Mouse (Mus musculus) hematopoietic multipotent progenitor cell, adult 10-12 weeks (in vitro differentiated cells): ENCODE results near the gene Fcer2a. TPM values are rescaled to one million over a fixed set of nuclear protein-coding genes. Genes with fewer than 3 reads are reported as not detected.

ENCODE experiments used
- polyA plus RNA-seq: library from polyadenylated mRNA; stranded (reverse); fragments of >175 nt; gene quantifications from 2 replicates; pipeline ENCODE4 v1.2.3, GENCODE M21; 2012; ENCODE audit warnings: low replicate concordance

Gene Fcer2a
- polyA plus RNA-seq, result 83.0 and 276 TPM in 2 replicates

DNA sequence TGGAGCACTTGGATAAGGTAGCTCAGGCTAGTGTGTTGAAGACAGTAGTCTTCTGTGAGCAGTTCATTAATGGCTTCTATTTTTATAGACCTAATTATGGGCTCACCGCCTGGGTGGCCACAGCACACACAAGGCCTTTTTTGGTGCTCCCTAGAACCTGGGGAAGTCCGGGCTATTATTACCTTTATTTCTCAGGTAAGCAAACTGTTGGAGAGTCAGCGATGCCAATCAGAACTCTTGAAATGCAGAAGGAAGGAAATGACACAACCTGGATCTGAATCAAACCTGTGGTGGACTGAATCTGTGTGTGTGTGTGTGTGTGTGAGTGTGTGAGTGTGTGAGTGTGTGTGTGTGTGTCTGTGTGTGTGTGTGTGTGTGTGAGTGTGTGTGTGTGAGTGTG, at the start of gene Fcer2a:
TSS of gene Fcer2a (minus strand) at position 55 of the 400 bp plus-strand sequence.

DNA sequence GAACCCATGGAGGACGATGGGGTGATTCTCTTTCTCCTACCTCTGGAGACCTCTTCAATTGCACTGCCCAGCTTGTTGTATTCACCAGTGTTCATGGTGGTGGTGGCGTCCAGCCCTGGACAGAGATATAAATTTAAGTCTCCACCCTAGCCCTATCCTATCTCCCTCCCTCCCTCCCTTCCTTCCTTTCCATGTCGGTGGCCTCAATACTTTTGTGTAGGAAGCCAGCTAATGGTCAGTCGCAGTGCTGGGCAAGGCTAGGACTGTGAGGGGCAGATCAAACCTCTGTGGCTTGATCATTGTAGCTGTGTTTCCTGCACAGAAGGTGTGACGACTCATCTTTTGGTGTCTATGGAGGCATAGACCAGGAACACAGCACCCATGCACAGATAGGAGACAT, 26.6 kb upstream of the Fcer2a start, which contains the start of gene Clec4g:
TSS of gene Clec4g (minus strand) at position 101 of the 400 bp plus-strand sequence.

DNA sequence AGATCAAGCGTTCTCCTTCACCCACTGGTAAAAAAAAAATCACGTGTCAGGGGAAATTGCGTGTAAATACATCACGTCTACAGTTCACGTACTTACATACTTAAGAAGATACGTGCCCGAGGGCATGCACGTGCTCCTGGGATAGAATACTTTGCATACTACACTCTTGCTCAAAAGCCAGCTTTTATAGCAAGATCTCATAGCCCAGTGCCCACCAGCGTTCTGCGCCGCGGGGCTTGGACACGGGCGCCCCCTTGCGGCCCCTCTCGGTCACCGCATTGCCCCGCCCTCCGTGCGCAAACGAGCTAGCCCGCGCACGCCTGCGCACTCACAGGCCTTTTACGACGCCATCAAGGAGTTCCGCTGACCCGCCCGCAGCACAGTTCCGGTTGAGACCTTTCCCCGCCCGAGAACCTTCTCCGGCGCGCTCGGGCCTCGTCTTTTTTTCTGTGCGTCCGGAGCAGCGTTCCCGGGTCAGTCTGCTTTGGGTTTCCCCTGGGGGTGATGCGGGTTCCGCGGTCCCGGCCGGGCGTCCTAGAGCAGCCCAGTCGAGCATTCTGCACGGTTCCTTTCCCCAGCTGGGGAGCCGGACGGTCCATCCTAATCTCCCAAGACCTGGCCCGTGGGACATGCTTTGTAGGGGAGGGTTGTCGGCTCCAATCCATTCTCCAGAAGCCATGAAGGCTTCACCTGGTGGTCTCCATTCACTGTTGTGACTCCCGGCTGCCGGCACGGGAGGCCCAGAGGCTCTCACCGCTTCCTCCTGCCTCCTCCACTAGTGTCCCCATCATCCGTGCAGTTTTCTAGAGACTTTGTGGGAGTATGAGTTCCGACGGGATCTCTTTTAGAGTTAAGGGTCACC, 17.6 kb downstream of the Fcer2a start, which contains the start of gene Trappc5:
TSS of gene Trappc5 (plus strand) at position 169 of the 862 bp plus-strand sequence.

DNA sequence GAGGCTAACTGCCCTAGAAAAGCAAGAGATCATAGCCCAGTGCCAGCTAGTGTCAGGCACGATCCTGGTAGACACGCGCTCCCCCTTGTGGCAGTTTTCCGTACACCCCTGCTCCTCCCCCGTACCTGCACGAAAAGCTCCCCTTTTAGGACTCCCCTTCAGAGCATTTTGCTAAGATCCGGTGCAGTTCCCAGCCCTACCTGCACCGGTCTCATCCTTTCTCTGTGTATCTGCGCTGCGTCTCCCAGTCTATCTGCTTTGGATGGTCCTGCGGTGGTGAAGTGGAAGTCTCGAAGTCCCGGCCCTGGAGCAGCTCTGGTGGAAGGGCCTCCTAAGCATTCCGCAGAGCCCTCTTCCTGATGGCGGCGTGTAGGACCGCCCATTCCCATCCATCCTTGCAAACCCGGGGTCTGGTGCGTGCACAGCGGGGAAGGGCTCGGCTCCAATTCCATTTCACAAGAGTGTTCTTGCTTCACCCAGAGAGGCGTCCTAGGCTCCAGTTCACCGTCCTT, 21.9 kb downstream of the Fcer2a start, which contains the start of gene Fcor:
TSS of gene Fcor (minus strand) at position 383 of the 512 bp plus-strand sequence.

DNA sequence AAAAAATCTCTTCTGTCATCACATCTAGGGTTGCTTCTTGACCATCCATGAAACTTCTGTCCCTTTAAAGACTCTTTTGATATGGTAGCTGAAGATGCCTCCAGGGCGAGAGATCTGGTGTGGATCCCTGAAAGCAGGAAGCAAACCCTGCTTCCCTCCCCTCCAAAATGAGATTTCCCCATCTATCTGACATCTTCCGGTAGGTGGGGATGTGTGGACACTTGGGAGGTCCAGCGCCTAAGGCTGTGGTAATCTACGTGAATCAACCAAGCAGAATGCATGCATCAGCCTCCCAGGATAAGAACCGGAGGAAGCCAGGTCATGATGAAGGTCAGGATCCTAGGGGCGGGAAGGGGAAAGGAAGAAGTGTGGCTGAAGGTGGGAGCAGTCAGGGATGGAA, 28.5 kb downstream of the Fcer2a start, which contains the start of gene Mcemp1:
TSS of gene Mcemp1 (plus strand) at position 248 of the 400 bp plus-strand sequence.

DNA sequence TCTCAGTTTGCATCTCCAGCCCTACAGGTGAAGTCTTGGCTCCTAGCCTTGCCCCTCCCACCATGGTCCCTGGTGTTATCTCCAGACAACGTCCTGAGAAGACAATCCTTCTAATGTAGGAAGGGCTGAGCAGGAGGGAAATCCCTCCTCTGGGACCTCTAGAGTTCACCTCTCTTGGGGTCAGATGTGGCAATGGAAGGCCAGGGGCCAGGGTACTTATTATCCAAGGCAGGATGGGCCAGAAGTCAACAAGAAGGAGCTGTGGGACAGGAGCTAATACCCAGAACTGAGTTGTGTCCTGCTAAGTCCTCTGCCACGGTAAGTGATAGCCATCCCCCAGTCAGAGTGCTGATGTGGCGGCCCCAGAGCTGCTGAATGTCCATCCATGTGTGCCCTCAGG, 38.4 kb downstream of the Fcer2a start, which contains the start of gene Retn:
TSS of gene Retn (plus strand) at position 245 of the 400 bp plus-strand sequence.

Other genes with a start within 250 kb of the Fcer2a start
- gene Pex11g, start 226.5 kb downstream of the Fcer2a start, polyA plus RNA-seq, result 1.2 and 2.5 TPM in 2 replicates
- not detected in 2 replicates for gene Tex45, start 223.3 kb downstream of the Fcer2a start, polyA plus RNA-seq
- gene Zfp358, start 201.0 kb downstream of the Fcer2a start, polyA plus RNA-seq, result 14.3 and 16.8 TPM in 2 replicates
- gene Mcoln1, start 193.7 kb downstream of the Fcer2a start, polyA plus RNA-seq, result 222 and 644 TPM in 2 replicates
- 29.1 and 33.3 TPM in 2 replicates for gene Pnpla6, start 178.8 kb downstream of the Fcer2a start, polyA plus RNA-seq
- not detected in 2 replicates for gene C330021F23Rik, start 126.2 kb downstream of the Fcer2a start, polyA plus RNA-seq
- 0.71 and 0.91 TPM in 2 replicates for gene Camsap3, start 106.9 kb downstream of the Fcer2a start, polyA plus RNA-seq
- 29.0 and 45.7 TPM in 2 replicates for gene Xab2, start 72.9 kb downstream of the Fcer2a start, polyA plus RNA-seq
- 49.9 and 67.0 TPM in 2 replicates for gene Pet100, start 72.6 kb downstream of the Fcer2a start, polyA plus RNA-seq
- not detected in 2 replicates for gene Pcp2, start 68.6 kb downstream of the Fcer2a start, polyA plus RNA-seq
- 150 and 483 TPM in 2 replicates for gene Stxbp2, start 63.2 kb downstream of the Fcer2a start, polyA plus RNA-seq
- gene Retn, start 38.4 kb downstream of the Fcer2a start, polyA plus RNA-seq, result 0.15 and 0.60 TPM in 2 replicates
- gene Mcemp1, start 28.4 kb downstream of the Fcer2a start, polyA plus RNA-seq, result 0.71 and 1.0 TPM in 2 replicates
- 0.49 TPM in 1 of 2 replicates, not detected in the other for gene Fcor, start 21.8 kb downstream of the Fcer2a start, polyA plus RNA-seq
- gene Trappc5, start 17.9 kb downstream of the Fcer2a start, polyA plus RNA-seq, result 27.5 and 30.0 TPM in 2 replicates
- 0.20 and 0.39 TPM in 2 replicates for gene Clec4g, start 26.5 kb upstream of the Fcer2a start, polyA plus RNA-seq
- gene Cd209a, start 54.8 kb upstream of the Fcer2a start, polyA plus RNA-seq, result 6.7 and 12.2 TPM in 2 replicates
- 0.14 and 0.17 TPM in 2 replicates for gene Cd209e, start 160.1 kb upstream of the Fcer2a start, polyA plus RNA-seq
- gene Cd209d, start 184.4 kb upstream of the Fcer2a start, polyA plus RNA-seq, result 0.44 and 0.67 TPM in 2 replicates
- gene Cd209b, start 232.7 kb upstream of the Fcer2a start, polyA plus RNA-seq, result 0.21 and 0.27 TPM in 2 replicates